Mouse (Mus musculus) CD4-positive helper T cell, adult 2 months (primary cell): Measurements from ENCODE around the gene Olfr1357.
"Not testable (repeated sequence)": the region's sequence is repeated elsewhere in the genome, so short reads cannot be mapped to it uniquely, and the experiment has no call there.

Experiments used
- DNase-seq: peaks from one replicate; pipeline ENCODE4 v3.0.0-alpha.2; 2012; ENCODE audit warnings: low read depth, missing footprints, low spot score

Olfr1357 gene

DNA sequence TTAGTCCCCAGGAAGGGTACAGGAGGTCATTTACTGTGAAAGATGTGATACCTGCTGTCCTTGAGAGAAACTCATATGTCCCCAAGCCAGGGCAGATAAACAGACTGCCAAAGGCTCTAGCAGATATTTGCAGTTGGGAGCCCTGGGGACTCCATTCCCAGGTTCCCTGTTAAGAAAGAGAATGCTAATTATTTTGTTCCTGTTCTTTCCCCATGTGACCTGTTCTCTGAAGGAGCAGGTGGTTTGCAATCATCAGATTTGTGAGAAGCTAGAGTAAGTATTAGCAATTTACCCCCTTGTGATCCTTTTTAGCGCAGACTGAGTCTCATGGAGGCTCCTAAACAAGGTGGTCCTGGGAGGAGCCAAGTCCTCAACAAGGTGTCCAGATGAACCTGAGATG is at the start of gene Olfr1357:
Gene Olfr1357 (minus strand): TSS at position 101 of the 400 bp plus-strand sequence.
- no peak for DNase-seq

DNA sequence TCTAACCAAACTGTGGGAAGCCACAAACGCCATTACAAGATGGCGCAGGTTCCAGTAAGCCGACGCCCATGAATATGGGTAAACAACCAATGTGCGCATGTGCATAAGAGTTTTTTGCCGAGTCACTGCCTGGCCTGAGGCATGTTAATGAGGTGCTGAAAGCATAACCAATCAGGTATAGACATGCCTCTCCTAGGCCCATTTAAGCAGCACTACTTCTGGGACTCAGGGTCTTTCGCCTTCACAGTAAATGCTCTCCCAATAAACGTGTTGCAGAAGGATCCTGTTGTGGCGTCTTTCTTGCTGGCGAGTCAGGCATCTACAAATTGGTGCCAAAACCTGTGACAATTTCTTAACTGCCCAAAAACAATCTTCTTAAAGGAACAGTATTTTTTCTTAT is 48.8 kb upstream of the Olfr1357 start:
- not testable (repeated sequence) for DNase-seq

GRCm38 (mm10) chr10:78664546-78664945 is 46.7 kb upstream of the Olfr1357 start:
- DNase-seq = no peak

- no peak for DNase-seq
These were observed 43.3 kb upstream of the Olfr1357 start for GRCm38 (mm10) chr10:78661198-78661597.

GRCm38 (mm10) chr10:78632311-78632710 is 14.4 kb upstream of the Olfr1357 start:
- no peak for DNase-seq

DNA sequence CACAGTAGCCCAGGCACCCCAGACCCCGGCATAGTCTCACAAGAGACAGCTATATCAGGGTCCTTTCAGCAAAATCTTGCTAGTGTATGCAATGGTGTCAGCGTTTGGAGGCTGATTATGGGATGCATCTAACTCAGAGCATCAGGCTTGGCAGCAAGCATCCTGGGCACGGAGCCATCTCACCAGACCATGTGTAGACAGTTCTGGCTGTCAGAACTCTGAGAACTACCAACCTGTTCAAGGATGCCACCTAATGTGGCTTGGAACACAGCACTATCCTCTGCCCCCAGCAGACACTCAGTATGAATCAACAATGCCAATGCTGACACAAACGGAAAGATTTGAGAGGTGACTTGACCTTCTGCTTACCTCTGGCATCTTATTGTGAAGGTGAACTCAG is 12.3 kb upstream of the Olfr1357 start:
- no peak for DNase-seq

DNA sequence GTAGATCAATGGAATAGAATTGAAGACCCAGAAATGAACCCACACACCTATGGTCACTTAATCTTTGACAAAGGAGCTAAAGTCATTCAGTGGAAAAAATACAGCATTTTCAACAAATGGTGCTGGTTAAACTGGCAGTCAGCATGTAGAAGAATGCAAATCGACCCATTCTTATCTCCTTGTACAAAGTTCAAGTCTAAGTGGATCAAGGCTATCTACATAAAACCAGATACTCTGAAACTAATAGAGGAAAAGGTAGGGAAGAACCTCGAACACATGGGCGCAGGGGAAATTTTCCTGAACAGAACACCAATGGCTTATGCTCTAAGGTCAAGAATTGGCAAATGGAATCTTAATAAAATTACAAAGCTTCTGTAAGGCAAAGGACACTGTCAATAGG is 5.3 kb upstream of the Olfr1357 start:
- not testable (repeated sequence) for DNase-seq

- DNase-seq = no peak
These were observed 10.3 kb downstream of the Olfr1357 start for GRCm38 (mm10) chr10:78607602-78608001.

- peak; percentile 71 for DNase-seq
These were observed 12.8 kb downstream of the Olfr1357 start for GRCm38 (mm10) chr10:78605080-78605479.

DNA sequence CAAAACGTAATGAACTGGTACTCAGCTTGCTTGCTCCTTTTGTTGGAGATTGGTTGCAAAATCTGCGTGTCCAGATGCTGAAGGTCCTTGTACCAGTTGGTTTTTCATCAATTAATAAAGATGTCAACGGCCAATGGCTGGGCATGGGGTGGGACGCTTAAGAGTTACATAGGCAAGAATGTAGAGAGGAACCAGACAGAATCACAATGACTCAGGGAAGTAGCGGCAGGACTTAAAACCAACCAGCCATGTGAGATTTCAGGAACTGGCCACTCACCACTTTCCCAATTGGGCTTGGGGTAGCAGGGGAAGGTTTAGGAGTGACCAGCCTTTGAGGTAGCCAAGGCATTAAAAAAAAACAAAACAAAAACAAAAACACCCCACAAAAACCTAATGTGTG is 18.0 kb downstream of the Olfr1357 start:
- no peak for DNase-seq

- peak; percentile 80 for DNase-seq
These were observed 23.3 kb downstream of the Olfr1357 start for GRCm38 (mm10) chr10:78594566-78594965.

DNA sequence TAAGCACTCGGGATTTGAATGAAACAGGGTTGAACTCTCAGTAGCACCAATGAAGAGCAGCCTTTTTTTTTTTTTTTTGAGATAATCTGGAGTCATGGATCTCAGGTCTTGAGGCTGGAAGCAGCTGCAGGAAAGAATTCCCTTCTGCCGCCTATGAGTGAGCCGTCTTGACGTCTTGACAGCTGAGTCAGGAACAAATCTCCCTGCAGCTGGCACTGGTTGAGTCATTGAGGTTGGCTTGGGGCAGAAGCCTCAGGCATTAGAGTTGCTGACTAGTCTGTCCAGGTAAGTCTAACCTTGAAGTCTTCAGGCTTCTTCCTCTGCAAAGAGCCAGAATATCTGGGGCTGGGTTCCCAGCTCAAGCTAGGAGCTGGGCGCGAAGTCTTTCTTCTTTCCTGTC is 23.7 kb downstream of the Olfr1357 start:
- no peak for DNase-seq

GRCm38 (mm10) chr10:78593736-78594135 is 24.1 kb downstream of the Olfr1357 start:
- no peak for DNase-seq

- DNase-seq = no peak
These were observed 25.0 kb downstream of the Olfr1357 start for GRCm38 (mm10) chr10:78592856-78593379.

DNA sequence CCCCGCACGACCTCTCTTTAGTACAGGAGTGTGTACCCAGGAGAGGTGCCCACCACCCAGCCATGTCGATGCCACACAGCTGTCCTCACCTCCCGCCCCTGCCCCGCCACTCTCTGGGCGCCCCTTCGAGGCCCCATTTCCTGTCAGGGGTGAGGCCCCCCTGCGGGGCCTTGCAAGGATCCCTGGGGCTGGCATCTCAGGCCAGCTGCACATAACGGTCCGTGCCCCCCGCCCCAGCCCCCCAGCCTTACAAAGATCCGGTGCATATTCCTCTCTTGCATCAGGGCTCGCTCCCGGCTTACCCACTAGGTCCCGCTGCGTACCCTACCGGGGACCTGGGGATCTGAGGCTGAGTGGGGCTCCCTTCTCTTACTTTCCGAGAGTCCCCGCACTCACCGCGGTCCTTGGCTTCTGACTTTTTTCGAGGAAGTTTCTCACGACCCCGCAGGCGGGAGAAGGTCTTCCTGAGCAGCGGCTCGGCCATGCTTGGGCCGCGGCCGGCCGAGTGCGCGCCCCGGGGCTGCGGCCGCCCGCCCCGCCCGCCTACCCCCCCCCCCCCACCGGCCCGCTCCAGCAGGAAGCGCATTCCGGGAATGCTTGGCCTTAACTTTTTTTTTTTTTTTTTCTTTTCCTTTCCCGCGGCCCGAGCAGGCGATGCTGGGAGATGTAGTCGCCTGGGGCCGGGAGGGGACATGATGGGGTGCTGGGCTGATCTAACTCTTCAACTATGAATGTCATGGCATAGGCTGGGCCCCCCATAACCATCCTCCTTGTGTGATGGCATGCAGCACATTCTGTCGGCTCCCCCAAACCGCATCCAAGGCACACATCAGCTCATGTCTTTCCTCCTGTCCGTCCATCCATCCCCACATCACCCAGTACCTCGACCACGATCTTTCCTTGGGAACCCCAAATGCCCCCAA is 26.2 kb downstream of the Olfr1357 start, which contains the start of gene Syde1:
Gene Syde1 (minus strand): TSS at position 559 of the 923 bp plus-strand sequence.
- peak; percentile 27 for DNase-seq

DNA sequence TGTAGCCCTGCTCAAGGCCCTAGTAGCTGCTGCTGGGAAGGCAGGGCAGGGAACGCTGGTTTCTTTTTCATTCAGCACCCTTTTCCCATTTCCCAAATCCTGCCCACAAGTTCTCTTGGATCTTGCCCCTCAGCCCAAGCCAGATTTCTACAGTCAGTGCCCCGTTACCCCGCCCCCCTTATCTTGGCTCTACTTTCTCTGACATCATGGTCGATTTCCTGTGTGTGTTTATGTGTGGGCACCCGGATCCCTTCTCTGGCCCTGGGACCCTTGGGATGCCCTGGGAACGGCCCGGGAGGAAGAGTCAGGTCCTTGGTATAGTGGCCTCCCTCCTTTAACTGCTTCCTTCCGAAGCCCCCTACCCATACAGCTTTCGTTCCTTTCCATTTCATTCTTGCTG is 27.1 kb downstream of the Olfr1357 start:
- no peak for DNase-seq

DNA sequence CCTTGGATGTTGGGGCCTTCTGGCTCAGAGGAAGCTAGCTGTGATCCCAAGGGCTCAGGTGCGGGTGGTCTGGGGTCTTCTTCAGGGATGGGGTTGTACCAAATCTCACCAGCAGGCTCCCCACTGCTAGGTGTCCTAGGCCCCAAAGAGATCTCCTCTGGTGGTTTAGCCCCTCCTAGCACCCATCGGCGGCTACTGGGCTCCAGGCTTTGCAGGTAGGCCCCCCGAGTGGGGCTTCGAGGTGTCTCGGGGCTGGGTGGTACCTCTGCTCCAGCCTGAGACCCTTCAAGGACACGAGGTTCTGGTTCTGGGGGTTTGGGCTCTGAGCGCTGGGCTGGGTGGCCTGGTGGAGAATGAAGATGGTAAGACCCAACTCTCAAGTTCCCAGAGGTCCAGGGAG is 28.0 kb downstream of the Olfr1357 start:
- DNase-seq = no peak

DNA sequence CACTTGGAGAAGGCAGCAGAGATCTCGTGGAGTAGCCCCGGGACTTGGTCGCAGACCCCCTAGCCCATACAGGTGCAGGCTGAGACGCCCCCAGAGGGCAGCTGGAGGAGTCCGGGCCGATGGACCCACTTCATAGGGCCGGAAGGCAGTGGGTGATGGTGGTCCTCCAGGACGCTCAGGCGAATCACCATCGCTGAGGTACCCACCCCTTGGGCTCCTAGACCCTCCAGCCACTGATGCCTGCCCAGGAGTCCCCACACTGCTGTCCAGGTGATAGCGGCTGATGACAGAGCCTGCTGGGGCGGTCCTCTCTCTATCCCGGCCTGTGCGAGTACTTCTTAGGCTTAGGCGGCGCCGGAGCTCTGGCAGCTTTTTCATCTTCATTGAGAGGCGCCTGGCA is 28.6 kb downstream of the Olfr1357 start:
- DNase-seq = no peak

DNA sequence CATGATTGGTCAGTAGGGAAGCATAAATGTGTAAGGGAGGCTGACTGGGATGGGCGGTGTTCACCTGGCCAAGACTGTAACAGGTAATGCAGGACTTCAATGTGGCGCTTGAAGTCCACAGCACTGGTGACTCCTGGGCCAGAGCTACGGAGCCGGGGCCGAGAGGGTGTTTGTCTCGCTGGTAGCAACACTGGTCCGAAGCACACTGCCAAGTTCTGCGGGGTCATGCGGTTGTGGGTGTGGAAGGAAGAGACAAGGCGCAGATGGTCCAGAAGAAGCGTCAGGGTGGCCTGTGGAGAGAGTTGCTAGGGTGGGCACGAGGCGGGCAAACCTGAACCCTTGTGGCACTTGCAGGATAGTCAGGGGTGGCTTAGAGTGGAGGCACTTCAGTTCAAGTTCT is 31.8 kb downstream of the Olfr1357 start:
- DNase-seq = no peak

DNA sequence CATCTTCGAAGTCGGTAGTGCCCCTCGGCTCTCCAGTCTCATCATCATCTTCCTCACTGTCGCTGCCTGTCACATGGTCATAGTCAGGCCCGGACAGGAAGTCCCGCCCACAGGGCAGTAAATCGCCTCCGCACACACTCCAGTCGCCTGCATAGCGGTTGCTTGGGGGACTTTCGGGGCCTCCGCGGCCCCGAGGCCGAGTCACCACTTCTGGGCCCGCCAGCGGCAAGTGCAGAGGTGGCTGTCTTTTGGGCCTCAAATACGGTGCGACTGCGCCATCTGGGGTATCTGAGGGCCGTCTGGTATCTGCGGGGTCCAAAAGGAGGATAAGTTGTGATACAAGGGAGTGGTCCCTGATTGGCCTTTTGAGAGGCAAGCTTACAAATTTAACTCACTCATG is 32.3 kb downstream of the Olfr1357 start:
- DNase-seq = no peak

- no peak for DNase-seq
These were observed 32.9 kb downstream of the Olfr1357 start for GRCm38 (mm10) chr10:78584996-78585395.

- DNase-seq = no peak
These were observed 33.9 kb downstream of the Olfr1357 start for GRCm38 (mm10) chr10:78583939-78584338.

GRCm38 (mm10) chr10:78583347-78583746 is 34.5 kb downstream of the Olfr1357 start:
- DNase-seq = no peak
